Mouse (Mus musculus): Measurements from ENCODE around the gene 4930469K13Rik.

The 4930469K13Rik gene

GRCm38 (mm10) chr11:34078581-34078980 is 19.8 kb downstream of the 4930469K13Rik start:
- DNase-seq (ENCODE audit: low read depth) = no peak

- DNase-seq (ENCODE audit: low read depth) = no peak
Observed at GRCm38 (mm10) chr11:34077870-34078269, 20.5 kb downstream of the 4930469K13Rik start.

- DNase-seq (ENCODE audit: low read depth) = peak; percentile 59
Observed at GRCm38 (mm10) chr11:34073776-34074175, 24.6 kb downstream of the 4930469K13Rik start.

GRCm38 (mm10) chr11:34072309-34072708 is 26.0 kb downstream of the 4930469K13Rik start:
- DNase-seq (ENCODE audit: low read depth) = no peak

- DNase-seq (ENCODE audit: low read depth) = no peak
Observed at GRCm38 (mm10) chr11:34070596-34070995, 27.8 kb downstream of the 4930469K13Rik start.

GRCm38 (mm10) chr11:34063702-34064485 is 34.5 kb downstream of the 4930469K13Rik start:
- peak; percentile 57 for DNase-seq (ENCODE audit: low read depth)

GRCm38 (mm10) chr11:34063257-34063656 is 35.1 kb downstream of the 4930469K13Rik start:
- no peak for DNase-seq (ENCODE audit: low read depth)

- no peak for DNase-seq (ENCODE audit: low read depth)
Observed at GRCm38 (mm10) chr11:34061740-34062139, 36.6 kb downstream of the 4930469K13Rik start.

GRCm38 (mm10) chr11:34058960-34059359 is 39.4 kb downstream of the 4930469K13Rik start:
- DNase-seq (ENCODE audit: low read depth) = no peak

GRCm38 (mm10) chr11:34058332-34058731 is 40.0 kb downstream of the 4930469K13Rik start:
- DNase-seq (ENCODE audit: low read depth) = no peak

- DNase-seq (ENCODE audit: low read depth) = no peak
Observed at GRCm38 (mm10) chr11:34056715-34057114, 41.6 kb downstream of the 4930469K13Rik start.

GRCm38 (mm10) chr11:34054031-34054727 is 44.2 kb downstream of the 4930469K13Rik start:
- no peak for DNase-seq (ENCODE audit: low read depth)

GRCm38 (mm10) chr11:34053031-34053818 is 45.1 kb downstream of the 4930469K13Rik start:
- no peak for DNase-seq (ENCODE audit: low read depth)

- no peak for DNase-seq (ENCODE audit: low read depth)
Observed at GRCm38 (mm10) chr11:34050643-34051042, 47.7 kb downstream of the 4930469K13Rik start.

- no peak for DNase-seq (ENCODE audit: low read depth)
Observed at GRCm38 (mm10) chr11:34050063-34050462, 48.3 kb downstream of the 4930469K13Rik start.

GRCm38 (mm10) chr11:34049125-34049379 is 49.3 kb downstream of the 4930469K13Rik start:
- no peak for DNase-seq (ENCODE audit: low read depth)

GRCm38 (mm10) chr11:34048375-34049124 is 49.8 kb downstream of the 4930469K13Rik start:
- DNase-seq (ENCODE audit: low read depth) = no peak

- DNase-seq (ENCODE audit: low read depth) = no peak
Observed at GRCm38 (mm10) chr11:34047542-34047937, 50.8 kb downstream of the 4930469K13Rik start.

GRCm38 (mm10) chr11:34046767-34047541 is 51.4 kb downstream of the 4930469K13Rik start, which contains the start of gene Lcp2:
Lcp2 (plus strand) TSS chr11:34046920.
- DNase-seq (ENCODE audit: low read depth) = no peak

GRCm38 (mm10) chr11:34042808-34043207 is 55.5 kb downstream of the 4930469K13Rik start:
- DNase-seq (ENCODE audit: low read depth) = no peak

GRCm38 (mm10) chr11:34040061-34040460 is 58.3 kb downstream of the 4930469K13Rik start:
- DNase-seq (ENCODE audit: low read depth) = no peak
